Mouse (Mus musculus) CH12.LX (cell line): ENCODE data around the gene Agpat2. TPM values are rescaled to one million over a fixed set of nuclear protein-coding genes. Genes with fewer than 3 reads are reported as not detected.

Experiments used
- DNase-seq: peaks from one replicate; pipeline ENCODE4 v3.0.0-alpha.2; 2013; ENCODE audit errors: extremely low read depth
- H3K27ac ChIP-seq: 2 replicates; pipeline ENCODE4 v1.5.1; 2012; ENCODE audit warnings: low read depth, mild to moderate bottlenecking, control low read depth, moderate library complexity; ENCODE audit not compliant: insufficient read depth
- H3K27me3 ChIP-seq: replicated peaks from 2 replicates; pipeline ENCODE3; 2012; ENCODE audit warnings: inconsistent platforms
- H3K36me3 ChIP-seq, 2 experiments: replicated peaks in 1 of 2; 2 replicates each; pipeline versions ENCODE3 to v1.6.1; 2012; ENCODE audit warnings: inconsistent platforms in 1 of 2, low read length in 1 of 2, mild to moderate bottlenecking in 1 of 2, mixed read lengths in 1 of 2, moderate library complexity in 1 of 2; ENCODE audit not compliant: control insufficient read depth in 1 of 2, insufficient read depth in 1 of 2
- H3K4me1 ChIP-seq, 2 experiments: 2 replicates each; pipeline ENCODE4 v1.6.1; 2012; ENCODE audit warnings: inconsistent platforms in 1 of 2, moderate library complexity in 1 of 2; ENCODE audit not compliant: insufficient read depth in 2 of 2, control insufficient read depth in 1 of 2
- H3K4me2 ChIP-seq: 2 replicates; pipeline ENCODE4 v1.6.1; 2012; ENCODE audit warnings: low read depth, mild to moderate bottlenecking, control low read depth; ENCODE audit not compliant: poor library complexity, insufficient read depth, severe bottlenecking
- H3K4me3 ChIP-seq, 3 experiments: fragments of 150-350 bp in 1 of 3; sonication (generic) in 1 of 3; replicated peaks in 1 of 3; 2 replicates each; pipeline versions ENCODE3 to v1.5.1; 2011 to 2012; ENCODE audit warnings: low read depth in 2 of 3, low read length in 2 of 3, mild to moderate bottlenecking in 2 of 3, moderate library complexity in 2 of 3, control low read depth in 1 of 3, improper control_type of control experiment in 1 of 3, inconsistent platforms in 1 of 3, mixed read lengths in 1 of 3; ENCODE audit not compliant: poor library complexity in 1 of 3
- H3K79me2 ChIP-seq: replicated peaks from 2 replicates; pipeline ENCODE4 v1.6.1; 2012; ENCODE audit warnings: mild to moderate bottlenecking, moderate library complexity; ENCODE audit not compliant: control insufficient read depth, poor library complexity, insufficient read depth, severe bottlenecking; ENCODE audit errors: extremely low read depth
- H3K9ac ChIP-seq: 2 replicates; pipeline ENCODE4 v1.6.1; 2012; ENCODE audit warnings: low read depth, mild to moderate bottlenecking, control low read depth, moderate library complexity; ENCODE audit not compliant: insufficient read depth
- H3K9me3 ChIP-seq: replicated peaks from 2 replicates; pipeline ENCODE3; 2012; ENCODE audit warnings: low read length, inconsistent platforms, mixed read lengths
- CHD1 ChIP-seq: IDR thresholded peaks from 2 replicates; pipeline ENCODE4 v1.6.1; 2012; ENCODE audit warnings: low read depth, low read length, improper control_type of control experiment, inconsistent platforms
- CTCF ChIP-seq, 2 experiments: IDR thresholded peaks in 1 of 2; conservative IDR thresholded peaks in 1 of 2; 2 replicates each; pipeline ENCODE4 v1.5.1; 2011 to 2012; ENCODE audit warnings: low read depth in 2 of 2, low read length in 2 of 2, improper control_type of control experiment in 1 of 2, inconsistent platforms in 1 of 2, mild to moderate bottlenecking in 1 of 2, moderate library complexity in 1 of 2
- ELF1 ChIP-seq: IDR thresholded peaks from 2 replicates; pipeline ENCODE4 v1.6.1; 2014; ENCODE audit warnings: low read depth, mild to moderate bottlenecking, inconsistent platforms, low read length, improper control_type of control experiment
- ETS1 ChIP-seq: conservative IDR thresholded peaks from 2 replicates; pipeline ENCODE4 v1.6.1; 2012; ENCODE audit warnings: low read depth, mild to moderate bottlenecking, inconsistent platforms, low read length, improper control_type of control experiment, moderate library complexity
- GABPA ChIP-seq: IDR thresholded peaks from 2 replicates; pipeline ENCODE4 v1.6.1; 2012; ENCODE audit warnings: low read depth, low read length, improper control_type of control experiment, inconsistent platforms; ENCODE audit not compliant: insufficient replicate concordance
- JUND ChIP-seq: conservative IDR thresholded peaks from 2 replicates; pipeline ENCODE4 v1.6.1; 2011; ENCODE audit warnings: low read depth, low read length, improper control_type of control experiment
- KAT2A ChIP-seq: IDR thresholded peaks from 2 replicates; pipeline ENCODE4 v1.6.1; 2012; ENCODE audit warnings: low read length, improper control_type of control experiment, inconsistent platforms; ENCODE audit not compliant: insufficient replicate concordance
- MAFK ChIP-seq: IDR thresholded peaks from 2 replicates; pipeline ENCODE4 v1.6.1; 2011; ENCODE audit warnings: low read length, improper control_type of control experiment; ENCODE audit not compliant: insufficient replicate concordance
- MYC ChIP-seq: IDR thresholded peaks from 2 replicates; pipeline ENCODE4 v1.6.1; 2011; ENCODE audit warnings: low read depth, mild to moderate bottlenecking, improper control_type of control experiment, low read length
- POLR2AphosphoS2 ChIP-seq: IDR thresholded peaks from 2 replicates; pipeline ENCODE4 v1.6.1; 2011; ENCODE audit warnings: low read depth, low read length, improper control_type of control experiment
- RAD21 ChIP-seq: IDR thresholded peaks from 2 replicates; pipeline ENCODE4 v1.6.1; 2011; ENCODE audit warnings: low read depth, mild to moderate bottlenecking, low read length, improper control_type of control experiment, moderate library complexity
- SIN3A ChIP-seq: IDR thresholded peaks from 2 replicates; pipeline ENCODE4 v1.6.1; 2012; ENCODE audit warnings: low read length, improper control_type of control experiment, inconsistent platforms
- USF1 ChIP-seq: IDR thresholded peaks from 2 replicates; pipeline ENCODE4 v1.6.1; 2014; ENCODE audit warnings: low read depth, mild to moderate bottlenecking, inconsistent platforms, low read length, improper control_type of control experiment
- USF2 ChIP-seq: conservative IDR thresholded peaks from 2 replicates; pipeline ENCODE4 v1.6.1; 2011; ENCODE audit warnings: low read depth, low read length, improper control_type of control experiment
- ZMIZ1 ChIP-seq: IDR thresholded peaks from 2 replicates; pipeline ENCODE4 v1.6.1; 2012; ENCODE audit warnings: low read depth, mild to moderate bottlenecking, inconsistent platforms, low read length, improper control_type of control experiment
- ZNF384 ChIP-seq: IDR thresholded peaks from 2 replicates; pipeline ENCODE4 v1.6.1; 2012; ENCODE audit warnings: low read depth, low read length, improper control_type of control experiment, inconsistent platforms
- dilution Hi-C: fragments of 300-500 bp; cut with MboI; formaldehyde crosslinking; loops from 2 replicates; pipeline ENCODE4 v1.14.3; 2020; ENCODE audit warnings: low sequenced_read_pairs; ENCODE audit not compliant: extremely low pct_unique_long_range_greater_than_20kb, extremely low pct_ligation_motif_present
- in situ Hi-C: fragments of 300-500 bp; cut with MboI; formaldehyde crosslinking; loops from 3 replicates; pipeline ENCODE4 v1.14.3; 2019; ENCODE audit warnings: low sequenced_read_pairs, low pct_ligation_motif_present, low pct_unique_long_range_greater_than_20kb, mixed read lengths
- polyA plus RNA-seq: library from polyadenylated mRNA; unstranded; fragments of >175 nt; gene quantifications from 2 replicates; pipeline ENCODE4 v1.2.1, GENCODE M21; 2012; ENCODE audit warnings: low read depth; ENCODE audit not compliant: insufficient read length
- total RNA-seq, 2 experiments: library from RNA; depleted of rRNA; stranded (reverse); fragments of 300-350 nt in 1 of 2; fragments of >200 nt in 1 of 2; gene quantifications; 2 replicates each; pipeline ENCODE4 v1.2.3; 2012 to 2014

Gene Agpat2
- total and polyA plus RNA-seq, 3 experiments = 8.6 to 14.2 (median 9.5) TPM

DNA sequence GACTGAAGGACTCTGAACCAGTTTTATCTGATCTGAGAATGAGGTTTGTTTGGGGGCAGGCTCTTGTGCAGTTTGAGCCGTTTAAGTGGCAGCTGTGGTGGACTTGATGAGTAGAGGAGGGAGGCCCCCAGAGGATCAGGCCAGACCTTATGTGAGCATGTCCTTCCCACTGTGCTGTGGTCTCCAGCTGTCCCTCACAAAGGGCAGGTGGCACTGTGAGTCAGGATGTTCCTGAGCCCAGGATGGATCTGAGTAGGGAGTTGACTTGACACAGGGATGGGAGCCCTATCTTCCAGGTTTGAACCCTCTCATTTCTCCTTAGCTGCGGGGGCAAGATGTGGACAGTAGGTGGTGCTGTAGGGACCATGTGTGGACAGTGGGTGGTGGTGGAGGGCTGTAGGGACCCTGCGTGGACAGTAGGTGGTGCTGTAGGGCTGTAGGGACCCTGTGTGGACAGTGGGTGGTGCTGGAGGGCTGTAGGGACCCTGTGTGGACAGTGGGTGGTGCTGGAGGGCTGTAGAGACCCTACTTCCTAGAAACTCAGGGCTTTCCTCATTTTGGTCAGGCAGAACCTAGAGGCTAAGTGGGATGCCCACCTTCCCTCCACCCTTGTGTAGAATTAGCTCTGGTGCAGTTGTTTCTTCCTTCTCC is 42.6 kb upstream of the Agpat2 start (continued):
- TF ChIP-seq MYC = peak; percentile 69; the same call in 1 of the 2 replicates
- TF ChIP-seq ZMIZ1 = no peak
- TF ChIP-seq POLR2AphosphoS2 = no peak
- TF ChIP-seq CHD1 = no peak

DNA sequence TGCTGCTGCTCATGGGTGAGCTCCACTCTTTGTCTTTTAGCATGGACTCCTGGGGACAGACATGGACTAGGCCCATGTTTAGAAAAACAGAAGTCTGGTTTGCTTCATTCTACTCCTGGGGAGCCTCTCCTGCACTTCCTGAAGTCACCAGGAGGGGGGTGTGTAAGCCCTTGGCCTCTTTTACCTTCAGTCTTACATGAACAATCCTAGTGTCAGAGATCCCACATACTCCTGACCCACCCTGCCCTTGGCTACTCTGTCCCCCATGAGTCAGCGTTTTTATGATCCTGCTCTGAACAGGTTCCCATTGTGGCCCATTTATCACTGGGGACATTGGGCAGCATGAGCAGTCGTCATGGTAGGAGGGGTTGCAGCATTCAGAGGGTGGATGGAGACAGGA is 39.7 kb upstream of the Agpat2 start:
- DNase-seq = peak; percentile 64
- Histone ChIP-seq H3K4me2 (no peak overlapping the region), H3K79me2 (peaks cover 11% of the 10 kb centered on the region), H3K9me3 (no peaks in the 10 kb centered on the region), H3K4me1 (peaks cover 0 to 10% of the 10 kb centered on the region in 2 experiments; a peak in 2 of 4 replicates), H3K27ac (no peak overlapping the region), H3K36me3 (peaks cover 0 to 2% of the 10 kb centered on the region in 2 experiments), H3K9ac (no peak overlapping the region), H3K4me3 (no peak overlapping the region), H3K27me3 (peaks cover 2% of the 10 kb centered on the region)
- in situ Hi-C loops = loop anchor here (5.0 kb wide), 1 partner anchor 393 kb away; no protein-coding TSS in a partner anchor
- dilution Hi-C loops = no loop called here
- TF ChIP-seq CTCF (conservative IDR thresholded peaks at IDR 0.05 in 1 of 2, IDR thresholded peaks at IDR 0.05 in 1 of 2; ENCODE audit: low read depth in 2 of 2, low read length in 2 of 2) (peak; percentile 65 to 81), ETS1 (no peak), RAD21 (peak; percentile 24), GABPA (no peak), USF1 (no peak), ELF1 (0 out of 2 replicates have a peak, but pooled peaks have one; percentile 22), JUND (no peak)

DNA sequence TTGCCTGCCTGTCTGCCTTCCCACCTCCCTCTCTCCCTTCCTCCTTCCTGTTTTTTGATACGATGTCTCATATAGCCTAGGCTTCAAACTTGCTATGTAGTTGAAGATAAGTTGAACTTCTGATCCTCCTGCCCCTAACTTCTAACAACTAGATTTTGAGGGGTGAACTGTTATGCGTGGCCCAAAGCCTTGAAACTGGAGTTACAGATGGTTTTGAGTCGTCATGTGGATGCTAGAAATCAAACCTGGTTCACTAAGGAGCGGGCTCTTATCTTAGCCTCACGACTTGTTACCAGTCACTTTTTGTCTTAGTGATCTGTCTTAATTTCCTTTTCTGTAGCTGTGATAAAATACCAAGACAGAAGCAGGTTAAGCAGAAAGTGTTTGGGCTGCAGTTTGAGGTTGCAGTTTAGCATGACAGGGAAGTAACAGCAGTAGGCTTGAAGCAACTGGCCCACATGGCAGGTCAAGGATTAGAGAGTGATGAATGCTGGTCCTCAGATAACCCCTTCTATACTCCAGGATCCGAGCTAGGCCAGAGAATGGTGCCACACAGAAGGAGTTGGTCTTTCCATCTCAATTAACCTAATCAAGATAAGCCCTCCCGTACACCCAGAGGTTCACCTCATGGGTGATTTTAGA is 36.9 kb upstream of the Agpat2 start:
- Histone ChIP-seq H3K36me3 (peaks cover 18 to 29% of the 10 kb centered on the region in 2 experiments), H3K9ac (no peak overlapping the region), H3K4me2 (no peak overlapping the region), H3K9me3 (no peaks in the 10 kb centered on the region), H3K4me3 (no peak overlapping the region)
- in situ Hi-C loops = loop anchor here (5.0 kb wide), 1 partner anchor 396 kb away; no protein-coding TSS in a partner anchor
- DNase-seq = no peak
- TF ChIP-seq KAT2A (no peak), GABPA (no peak), USF2 (no peak), ZNF384 (no peak), SIN3A (no peak), RAD21 (no peak), CHD1 (no peak), POLR2AphosphoS2 (no peak), MAFK (no peak)
- TF ChIP-seq, all 38 proteins: peak for 0
- peaks cover 29% of the 10 kb centered on the region for H3K79me2 ChIP-seq
- dilution Hi-C loops = no loop called here
- peaks cover 6 to 31% of the 10 kb centered on the region in 2 experiments for H3K4me1 ChIP-seq
- peaks cover 2% of the 10 kb centered on the region for H3K27me3 ChIP-seq
- no peak overlapping the region for H3K27ac ChIP-seq
